Mouse (Mus musculus): Measurements from ENCODE around the gene Cyct. TPM values are rescaled to one million over a fixed set of nuclear protein-coding genes. Genes with fewer than 3 reads are reported as not detected.

Gene Cyct
- polyA plus RNA-seq, 2 experiments: not detected

DNA sequence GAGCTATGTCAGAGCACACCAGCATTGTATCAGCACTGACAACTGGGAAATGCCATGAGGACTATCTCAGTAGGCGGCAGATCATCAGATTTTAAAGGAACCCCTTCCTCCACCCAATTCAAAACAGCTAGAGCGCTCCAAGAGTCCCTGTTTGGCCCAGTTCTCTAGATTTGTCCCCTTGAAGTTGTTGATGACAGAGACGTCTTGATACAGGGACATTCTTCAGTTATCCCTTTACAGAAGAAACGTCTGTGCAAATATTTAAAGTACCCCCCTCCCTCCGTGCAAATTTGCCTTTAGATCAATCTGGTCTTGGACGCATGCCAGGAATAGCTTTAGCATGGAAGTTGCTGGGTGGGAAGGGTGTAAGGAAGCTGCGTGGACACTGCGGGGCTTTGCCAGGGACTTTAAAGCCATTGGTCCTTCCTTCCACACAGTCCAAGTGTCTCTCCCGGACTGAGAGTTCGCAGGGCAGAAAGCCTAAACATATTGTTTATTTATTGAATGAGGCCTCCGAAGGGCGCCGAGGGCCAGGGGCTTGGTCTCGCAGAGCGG is 45.4 kb upstream of the Cyct start:
- TF ChIP-seq EP300 (IDR thresholded peaks at IDR 0.05; ENCODE audit: low read depth) (no peak), CTCF (IDR thresholded peaks at IDR 0.05; ENCODE audit: low read depth) (no peak)
- Histone ChIP-seq H3K4me2 (ENCODE audit: low read depth) (peak overlapping the region; percentile 65), H3K36me3 (replicated peaks; ENCODE audit: control insufficient read depth, insufficient read depth, low read depth) (no peaks in the 10 kb centered on the region), H3K27ac (no peak overlapping the region), H3K9ac (replicated peaks) (no peak overlapping the region), H3K4me1 (replicated peaks; ENCODE audit: control insufficient read depth in 2 of 2, insufficient read depth in 2 of 2, low read length in 1 of 2) (no peaks in the 10 kb centered on the region), H3K9me3 (ENCODE audit: control insufficient read depth, low read length) (no peaks in the 10 kb centered on the region), H3K27me3 (ENCODE audit: control insufficient read depth, insufficient read depth, low read length) (peaks cover 45% of the 10 kb centered on the region), H3K4me3 (ENCODE audit: insufficient read depth in 1 of 2, low read depth in 2 of 2, low read length in 2 of 2) (peak overlapping the region; percentile 8 to 58; a peak in 2 of 4 replicates)
- 5% methylated on average over 15 of the region's 15 CpGs for WGBS (ENCODE audit: insufficient replicate concordance)
- no peak for DNase-seq (ENCODE audit: low read depth in 3 of 3, low spot score in 3 of 3)
- ATAC-seq (ENCODE audit: insufficient read depth): no peak

DNA sequence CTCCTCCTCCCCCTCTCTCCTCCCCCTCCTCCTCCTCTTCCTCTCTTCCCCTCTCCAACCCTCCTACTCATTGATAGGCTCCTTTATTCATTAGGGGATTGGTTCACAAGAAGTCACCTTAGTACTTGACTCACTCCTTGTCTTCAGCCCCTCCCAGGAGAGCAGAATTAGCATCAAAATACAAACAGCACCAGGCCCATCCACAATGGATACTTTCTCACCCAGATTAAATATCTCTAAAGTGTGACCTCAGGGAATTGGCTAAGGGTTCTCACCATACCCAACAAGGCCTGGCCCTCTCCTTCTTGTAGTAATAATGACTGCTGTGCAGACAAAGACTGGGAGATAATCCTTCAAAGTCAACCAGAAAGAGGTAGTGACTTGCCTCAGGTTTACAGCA is 39.9 kb upstream of the Cyct start:
- H3K4me2 ChIP-seq (ENCODE audit: low read depth): no peak overlapping the region
- H3K27ac ChIP-seq: no peak overlapping the region
- no peak overlapping the region for H3K9ac ChIP-seq (replicated peaks)
- peaks cover 12% of the 10 kb centered on the region for H3K27me3 ChIP-seq (ENCODE audit: control insufficient read depth, insufficient read depth, low read length)
- H3K36me3 ChIP-seq (replicated peaks; ENCODE audit: control insufficient read depth, insufficient read depth, low read depth): no peaks in the 10 kb centered on the region
- no peaks in the 10 kb centered on the region for H3K9me3 ChIP-seq (ENCODE audit: control insufficient read depth, low read length)
- no peak for TF ChIP-seq EP300 (IDR thresholded peaks at IDR 0.05; ENCODE audit: low read depth)
- TF ChIP-seq CTCF (IDR thresholded peaks at IDR 0.05; ENCODE audit: low read depth): no peak
- DNase-seq (ENCODE audit: low read depth in 3 of 3, low spot score in 3 of 3) (no peak), ATAC-seq (ENCODE audit: insufficient read depth) (no peak)
- no peak overlapping the region for H3K4me3 ChIP-seq (ENCODE audit: insufficient read depth in 1 of 2, low read depth in 2 of 2, low read length in 2 of 2)
- H3K4me1 ChIP-seq (replicated peaks; ENCODE audit: control insufficient read depth in 2 of 2, insufficient read depth in 2 of 2, low read length in 1 of 2): no peaks in the 10 kb centered on the region

DNA sequence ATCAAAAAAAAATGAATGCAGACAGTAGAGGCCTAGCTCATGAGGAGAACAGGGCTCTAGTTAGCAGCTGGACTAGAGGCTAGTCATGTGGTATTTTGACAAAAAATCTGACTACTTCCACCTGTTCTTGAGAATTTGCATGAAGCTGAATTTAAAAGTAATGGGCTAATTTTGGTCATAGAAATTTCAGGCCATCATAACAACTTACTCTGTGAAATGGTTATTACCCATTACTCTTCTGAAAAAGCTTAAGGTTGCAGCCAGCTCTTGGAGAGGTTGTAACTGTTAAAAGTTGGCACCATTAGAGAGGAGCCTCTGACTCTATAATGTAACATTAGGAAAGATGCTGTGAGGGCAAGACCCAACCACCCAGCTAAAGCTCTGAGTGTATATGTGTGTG is 26.3 kb upstream of the Cyct start:
- TF ChIP-seq CTCF (IDR thresholded peaks at IDR 0.05; ENCODE audit: low read depth) (no peak), EP300 (IDR thresholded peaks at IDR 0.05; ENCODE audit: low read depth) (no peak)
- Histone ChIP-seq H3K27me3 (ENCODE audit: control insufficient read depth, insufficient read depth, low read length) (no peaks in the 10 kb centered on the region), H3K9ac (replicated peaks) (no peak overlapping the region), H3K27ac (no peak overlapping the region), H3K9me3 (ENCODE audit: control insufficient read depth, low read length) (no peaks in the 10 kb centered on the region), H3K36me3 (replicated peaks; ENCODE audit: control insufficient read depth, insufficient read depth, low read depth) (peaks cover 10% of the 10 kb centered on the region), H3K4me1 (replicated peaks; ENCODE audit: control insufficient read depth in 2 of 2, insufficient read depth in 2 of 2, low read length in 1 of 2) (no peaks in the 10 kb centered on the region), H3K4me2 (ENCODE audit: low read depth) (no peak overlapping the region), H3K4me3 (ENCODE audit: insufficient read depth in 1 of 2, low read depth in 2 of 2, low read length in 2 of 2) (no peak overlapping the region)
- DNase-seq (ENCODE audit: low read depth in 3 of 3, low spot score in 3 of 3) (no peak), ATAC-seq (ENCODE audit: insufficient read depth) (no peak)

DNA sequence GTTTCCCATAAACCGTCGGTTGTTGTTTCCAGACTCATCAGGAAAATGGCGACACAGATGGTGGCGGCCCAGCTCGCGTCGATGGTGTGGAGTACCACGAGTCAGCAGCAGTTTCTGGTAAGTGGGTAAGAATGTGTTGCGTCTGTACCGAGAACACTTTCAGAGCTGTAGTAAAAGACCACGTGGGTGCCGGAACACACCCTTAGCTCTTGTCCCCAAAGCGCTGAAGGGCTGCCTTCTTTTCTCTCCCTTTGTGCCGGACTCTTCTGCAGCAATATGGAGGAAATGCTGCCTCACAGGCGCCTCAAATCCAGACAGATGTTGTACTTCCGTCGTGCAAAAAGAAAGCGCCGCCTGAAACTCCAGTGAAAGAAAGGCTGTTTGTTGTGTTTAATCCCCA is 18.4 kb upstream of the Cyct start:
- TF ChIP-seq EP300 (IDR thresholded peaks at IDR 0.05; ENCODE audit: low read depth) (no peak), CTCF (IDR thresholded peaks at IDR 0.05; ENCODE audit: low read depth) (no peak)
- Histone ChIP-seq H3K4me2 (ENCODE audit: low read depth) (no peak overlapping the region), H3K36me3 (replicated peaks; ENCODE audit: control insufficient read depth, insufficient read depth, low read depth) (peaks cover 51% of the 10 kb centered on the region), H3K9me3 (ENCODE audit: control insufficient read depth, low read length) (no peaks in the 10 kb centered on the region), H3K27ac (no peak overlapping the region), H3K4me1 (replicated peaks; ENCODE audit: control insufficient read depth in 2 of 2, insufficient read depth in 2 of 2, low read length in 1 of 2) (no peaks in the 10 kb centered on the region), H3K27me3 (ENCODE audit: control insufficient read depth, insufficient read depth, low read length) (no peaks in the 10 kb centered on the region), H3K4me3 (ENCODE audit: insufficient read depth in 1 of 2, low read depth in 2 of 2, low read length in 2 of 2) (no peak overlapping the region), H3K9ac (replicated peaks) (no peak overlapping the region)
- DNase-seq (ENCODE audit: low read depth in 3 of 3, low spot score in 3 of 3): no peak
- no peak for ATAC-seq (ENCODE audit: insufficient read depth)
- WGBS (ENCODE audit: insufficient replicate concordance): 91% methylated on average over 19 of the region's 19 CpGs

DNA sequence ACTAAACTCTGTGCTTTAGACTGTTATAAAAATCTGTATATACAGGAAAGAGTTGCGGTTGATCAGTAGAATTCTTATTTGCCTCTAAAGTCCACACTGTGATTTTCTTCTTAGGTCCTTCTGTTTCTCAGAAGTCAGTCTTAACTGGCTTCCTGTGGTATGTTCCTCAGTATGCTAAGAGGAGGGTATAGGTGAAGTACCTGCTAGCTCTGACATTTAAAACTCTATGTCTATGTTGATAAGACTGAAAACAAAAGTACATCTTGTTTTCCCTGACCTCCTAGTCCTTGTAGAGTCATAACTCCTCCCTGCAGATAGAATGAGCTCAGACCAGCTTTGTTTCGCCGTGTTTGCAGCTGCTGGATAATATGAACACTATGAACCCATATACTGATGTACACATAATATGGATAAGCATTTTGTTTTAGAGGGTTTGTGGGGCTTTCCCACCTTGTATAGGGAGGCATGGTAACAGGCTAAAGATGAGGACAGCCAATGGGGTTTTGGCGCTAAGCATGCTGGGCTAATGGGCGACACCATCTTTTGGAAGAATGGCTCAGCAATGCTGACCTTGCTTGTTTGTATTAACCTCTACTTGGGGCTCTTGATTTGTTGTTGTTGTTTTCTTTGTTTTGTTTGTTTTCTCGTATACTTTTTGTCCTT is 14.4 kb upstream of the Cyct start:
- TF ChIP-seq CTCF (IDR thresholded peaks at IDR 0.05; ENCODE audit: low read depth) (no peak), EP300 (IDR thresholded peaks at IDR 0.05; ENCODE audit: low read depth) (no peak)
- DNase-seq (ENCODE audit: low read depth in 3 of 3, low spot score in 3 of 3) (no peak), ATAC-seq (ENCODE audit: insufficient read depth) (no peak)
- Histone ChIP-seq H3K27ac (no peak overlapping the region), H3K4me3 (ENCODE audit: insufficient read depth in 1 of 2, low read depth in 2 of 2, low read length in 2 of 2) (no peak overlapping the region), H3K9me3 (ENCODE audit: control insufficient read depth, low read length) (no peaks in the 10 kb centered on the region), H3K36me3 (replicated peaks; ENCODE audit: control insufficient read depth, insufficient read depth, low read depth) (peaks cover 41% of the 10 kb centered on the region), H3K4me1 (replicated peaks; ENCODE audit: control insufficient read depth in 2 of 2, insufficient read depth in 2 of 2, low read length in 1 of 2) (peaks cover 9 to 11% of the 10 kb centered on the region in 2 experiments), H3K4me2 (ENCODE audit: low read depth) (no peak overlapping the region), H3K9ac (replicated peaks) (no peak overlapping the region), H3K27me3 (ENCODE audit: control insufficient read depth, insufficient read depth, low read length) (no peaks in the 10 kb centered on the region)
- 86% methylated on average over 6 of the region's 6 CpGs for WGBS (ENCODE audit: insufficient replicate concordance)
